Mouse (Mus musculus) left cerebral cortex, adult 9 months (tissue): ENCODE data around the gene Kcne2.

Experiments
- DNase-seq, 2 experiments: peaks; one replicate each; pipeline ENCODE4 v3.0.0; 2022; ENCODE audit warnings: low spot score in 2 of 2

The Kcne2 gene

DNA sequence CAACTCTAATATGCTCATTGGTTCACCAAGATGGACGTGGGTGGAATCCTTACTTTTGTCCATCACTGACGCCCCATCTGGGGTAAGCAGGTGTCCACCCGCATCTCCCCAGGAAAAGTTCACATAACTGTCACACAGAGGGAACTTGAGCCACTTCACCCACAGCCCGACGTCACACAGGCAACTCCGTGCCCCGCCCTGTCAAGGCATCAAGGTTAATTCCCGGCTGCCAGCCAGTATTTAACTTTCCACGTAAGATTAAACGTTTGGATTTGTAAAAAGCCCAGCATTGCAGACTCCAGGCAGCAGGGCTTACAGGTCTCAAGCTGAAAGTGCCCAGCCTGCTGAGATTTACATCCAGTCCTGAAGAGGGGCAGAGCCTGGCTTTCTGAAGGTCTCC is at the start of gene Kcne2:
Gene Kcne2, plus strand, starts transcription at position 289 of the 400 bp plus-strand sequence.
- no peak for DNase-seq

DNA sequence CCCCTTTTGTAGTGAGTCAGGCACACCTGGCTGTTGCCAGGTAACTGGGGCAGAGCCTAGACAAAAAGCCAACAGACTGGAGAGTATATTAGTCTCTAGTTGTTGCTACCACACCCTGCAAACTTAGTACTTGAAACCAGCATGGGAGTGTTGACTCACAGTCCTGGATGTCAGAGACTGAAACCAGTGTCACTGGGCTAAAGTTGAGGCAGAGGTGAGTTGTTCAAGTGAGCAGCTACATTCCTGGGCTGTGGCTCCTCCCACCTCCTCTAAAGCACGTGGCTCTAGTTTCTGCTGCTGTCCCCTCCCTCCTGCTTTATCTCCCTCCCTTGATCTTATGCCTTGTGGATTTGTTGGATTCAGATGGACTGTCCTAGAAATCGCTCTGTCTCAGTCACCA is 46.3 kb upstream of the Kcne2 start:
- DNase-seq: no peak

DNA sequence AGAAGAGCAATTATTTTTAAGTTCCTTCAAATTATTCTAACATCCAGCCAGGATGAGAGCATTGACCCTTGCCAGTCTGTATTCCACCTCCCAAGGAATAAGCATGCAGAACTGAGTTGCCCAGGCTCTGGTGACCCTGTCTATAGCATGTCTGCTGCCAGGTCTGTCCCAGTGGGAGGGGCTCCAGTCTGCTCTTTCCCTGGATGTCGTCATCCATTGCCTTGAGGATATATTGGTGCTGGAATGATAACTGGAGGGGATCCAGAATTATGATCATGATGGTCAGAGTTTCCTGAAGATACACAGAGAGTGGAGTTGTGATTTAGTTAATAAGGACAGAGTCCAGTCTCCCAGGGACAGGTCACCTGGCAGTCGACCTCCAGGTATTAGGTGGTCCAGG is 45.2 kb upstream of the Kcne2 start:
- DNase-seq: no peak

DNA sequence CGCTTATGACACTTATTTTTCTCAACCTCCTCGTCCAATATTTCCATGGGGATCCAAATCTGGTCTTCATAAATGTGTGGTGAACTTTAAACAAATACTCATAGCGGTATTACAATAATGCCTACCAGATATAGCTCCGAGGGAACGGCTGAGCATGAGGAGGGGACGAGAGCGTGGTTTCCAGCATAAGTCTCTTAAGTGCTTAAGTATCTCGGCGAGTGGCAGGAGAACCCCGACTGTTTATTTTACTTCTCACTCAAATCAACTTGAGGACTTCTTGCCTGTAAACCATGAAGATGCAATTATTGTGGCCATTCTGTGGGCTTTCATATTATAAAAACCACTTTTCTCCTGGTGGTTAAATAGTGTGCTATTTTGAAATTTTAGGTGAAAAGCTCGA is 44.5 kb upstream of the Kcne2 start:
- no peak for DNase-seq

DNA sequence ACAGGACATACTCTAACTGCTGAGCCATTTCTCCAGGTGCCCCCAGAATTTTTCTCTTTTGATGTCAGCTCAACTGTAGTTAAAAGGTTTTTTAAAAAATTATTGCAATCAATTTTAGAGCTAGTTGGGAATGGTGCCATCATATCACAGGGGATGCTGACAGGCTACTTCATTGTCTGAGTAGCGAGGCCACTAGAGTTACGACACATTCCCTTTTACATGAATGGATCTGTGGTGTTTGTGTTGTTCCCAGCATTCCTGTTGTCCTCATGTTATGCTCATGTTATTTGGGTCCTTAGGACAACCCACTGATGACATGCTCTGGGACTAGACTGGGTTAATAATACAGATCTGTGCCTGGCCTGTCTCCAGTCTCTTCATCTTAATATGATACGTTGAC is 42.5 kb upstream of the Kcne2 start:
- DNase-seq: no peak

DNA sequence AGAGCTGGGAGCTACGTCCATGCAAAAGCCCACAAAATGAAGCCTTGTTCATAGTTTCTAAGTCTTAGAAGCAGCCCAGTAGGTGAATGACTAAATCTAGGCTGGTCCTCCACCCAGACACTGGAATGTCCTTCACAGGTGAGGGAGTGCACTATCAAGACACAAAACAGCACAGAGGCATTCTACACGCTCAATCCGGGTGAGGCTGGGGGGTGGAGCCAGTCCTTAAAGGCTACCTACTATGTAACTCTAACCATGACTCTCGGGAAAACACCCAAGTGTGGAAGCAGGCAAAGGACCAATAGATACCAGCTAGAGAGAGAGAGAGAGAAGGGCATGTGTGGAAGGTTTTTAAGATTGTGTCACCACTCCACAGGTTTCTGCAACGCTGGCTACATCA is 41.7 kb upstream of the Kcne2 start:
- no peak for DNase-seq

DNA sequence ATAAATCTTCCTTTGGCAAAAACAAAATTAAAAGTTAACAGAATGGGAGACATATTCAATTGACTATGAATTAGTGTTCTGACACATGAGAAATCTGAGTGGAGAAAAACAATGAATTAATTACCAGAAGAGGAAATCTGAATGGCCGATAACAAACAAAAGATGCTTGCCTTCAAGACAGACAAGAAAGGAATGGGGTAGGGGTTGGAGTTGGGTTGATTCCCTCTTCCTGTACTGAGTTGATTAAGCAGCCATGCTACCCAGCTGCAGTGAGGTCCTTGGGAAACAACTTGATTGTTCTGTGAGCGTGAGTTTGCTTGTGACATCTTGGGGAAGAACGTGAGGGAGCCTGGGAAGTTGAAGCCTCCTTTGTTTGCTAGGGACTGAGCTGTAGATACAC is 37.9 kb upstream of the Kcne2 start:
- no peak for DNase-seq

DNA sequence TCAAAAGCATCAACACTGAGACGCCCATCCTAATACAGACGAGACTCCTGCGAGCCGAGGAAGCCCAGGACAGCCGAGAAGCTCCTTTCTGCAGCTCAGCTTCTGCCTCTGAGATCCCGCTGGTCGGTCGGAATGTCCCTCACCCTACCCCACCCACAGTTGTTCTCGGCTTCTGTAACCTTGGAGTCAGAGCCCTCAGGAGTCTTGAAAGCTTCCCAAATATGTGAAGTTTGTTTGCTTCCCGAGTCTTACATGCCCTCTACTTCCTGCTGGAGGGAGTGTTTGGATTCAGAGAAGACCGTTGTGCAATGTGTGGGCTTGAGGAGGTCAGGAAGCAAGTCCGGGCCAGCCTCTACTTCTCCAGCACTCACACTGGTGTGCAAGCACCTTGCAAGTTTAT is 24.3 kb upstream of the Kcne2 start:
- DNase-seq: no peak

DNA sequence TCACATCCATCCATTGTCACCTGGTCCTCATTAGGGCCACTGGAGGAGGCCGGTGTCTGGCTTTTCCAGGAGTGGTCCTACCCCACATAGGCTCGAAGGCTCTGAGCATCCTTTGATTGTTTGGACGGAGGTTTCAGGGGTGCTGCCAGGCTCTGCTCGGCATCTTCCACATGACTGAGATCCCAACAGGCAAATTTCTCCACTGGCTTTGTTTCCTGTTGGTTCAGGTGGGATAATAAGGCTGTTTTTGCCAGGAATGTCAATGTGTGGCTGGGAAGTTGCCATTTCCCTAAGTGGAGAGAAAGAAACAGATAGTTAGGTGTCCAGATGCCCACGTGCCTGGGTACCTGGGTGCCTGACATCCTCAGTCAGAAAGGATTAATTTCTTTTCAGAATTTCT is 17.7 kb upstream of the Kcne2 start:
- no peak for DNase-seq

DNA sequence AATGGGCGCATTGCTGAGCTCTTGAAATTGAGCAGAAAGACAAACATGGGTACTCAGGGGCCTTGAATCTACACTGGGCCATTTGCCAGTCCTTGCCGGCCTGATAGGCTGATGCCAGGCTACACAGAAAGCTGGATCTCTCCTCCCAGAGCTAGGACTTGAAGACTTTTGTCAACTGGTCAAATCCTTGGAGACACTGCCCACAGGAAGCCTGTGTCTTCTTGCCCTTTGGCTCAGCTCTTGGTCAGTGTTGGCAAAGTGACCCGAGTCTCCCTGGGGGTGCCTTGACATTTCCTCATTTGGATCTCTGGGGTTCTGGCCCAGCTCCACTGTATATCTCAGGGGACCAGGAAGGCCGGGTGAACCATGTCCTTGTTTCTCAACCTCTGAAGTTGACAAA is 16.7 kb upstream of the Kcne2 start:
- no peak for DNase-seq

DNA sequence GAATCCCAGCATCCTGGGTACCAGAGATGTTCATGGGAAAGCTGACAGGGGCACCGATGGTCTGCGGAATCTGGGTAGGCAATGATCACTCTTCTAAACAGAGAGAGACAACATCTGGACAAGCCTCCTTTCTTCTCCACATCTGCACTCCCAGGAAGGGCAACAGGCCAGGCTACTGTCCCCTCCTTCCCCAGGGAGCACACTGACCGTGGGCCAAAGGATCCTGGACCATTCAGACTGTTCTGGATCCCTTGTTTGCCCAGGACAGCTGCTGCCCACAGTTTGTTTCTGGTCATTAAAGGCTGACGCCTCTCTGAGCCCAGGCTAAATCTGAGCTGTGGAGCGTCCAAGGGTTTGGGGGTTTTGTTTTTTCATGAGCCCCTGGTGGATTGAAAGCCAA is 9.5 kb upstream of the Kcne2 start:
- DNase-seq: no peak

DNA sequence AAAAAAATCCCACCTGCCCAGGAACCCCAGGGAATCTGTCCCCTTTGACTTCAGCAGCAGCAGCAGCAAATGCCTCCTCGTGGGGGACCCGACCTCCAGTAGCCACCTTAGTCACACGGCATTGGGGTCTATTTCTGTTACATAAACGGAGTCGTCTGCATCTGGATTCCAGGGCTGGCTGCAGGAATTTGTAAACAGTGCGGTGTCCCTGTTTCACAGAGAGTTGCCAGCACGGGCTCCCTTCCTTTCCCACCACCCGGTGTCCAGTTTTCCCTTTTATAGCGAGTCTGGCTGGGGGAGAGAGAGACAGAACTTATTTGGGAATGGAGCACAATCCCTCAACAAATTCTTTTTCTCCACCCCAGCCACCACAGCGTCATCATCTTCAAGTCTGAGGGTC is 7.1 kb upstream of the Kcne2 start:
- DNase-seq: no peak

DNA sequence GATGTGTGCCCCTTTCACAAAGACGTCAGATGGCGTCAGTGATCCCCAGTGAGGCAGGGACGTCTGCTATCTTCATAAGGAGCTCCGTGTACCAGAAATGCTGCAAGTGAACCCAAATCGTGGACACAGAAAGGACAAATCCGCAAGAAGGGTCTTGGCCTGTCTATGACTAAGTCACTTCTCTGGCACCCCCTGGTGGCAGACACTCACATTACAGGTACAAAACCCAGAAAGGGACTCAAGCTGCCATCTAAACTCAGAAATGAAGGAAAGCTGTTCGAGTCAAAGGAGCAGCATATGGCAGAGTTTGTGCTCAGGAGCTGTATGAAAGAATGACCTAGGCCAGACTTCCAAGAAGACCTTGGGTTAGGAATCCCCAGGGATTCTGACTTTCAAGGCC is 5.6 kb upstream of the Kcne2 start:
- DNase-seq: peak in 1 of 2 experiments; percentile 92

DNA sequence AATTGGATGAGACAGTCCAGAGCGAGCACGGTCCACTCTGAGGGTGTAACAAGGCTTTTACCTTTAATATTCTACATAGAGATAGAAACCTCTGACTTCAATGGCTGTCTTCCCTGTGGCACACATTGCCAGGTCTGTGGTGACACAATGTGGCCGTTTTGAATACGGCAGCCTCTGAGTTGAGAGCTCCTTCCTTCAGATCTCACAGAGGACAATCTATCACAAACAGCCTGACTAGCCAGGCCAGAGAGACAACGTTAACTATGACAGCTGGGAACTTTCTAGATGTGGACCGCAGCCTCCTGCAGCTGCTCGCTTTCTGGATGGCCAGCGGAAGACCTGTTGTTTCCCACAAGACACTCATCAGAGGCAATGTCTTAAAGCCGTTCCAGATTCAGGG is 3.4 kb upstream of the Kcne2 start:
- DNase-seq: no peak

DNA sequence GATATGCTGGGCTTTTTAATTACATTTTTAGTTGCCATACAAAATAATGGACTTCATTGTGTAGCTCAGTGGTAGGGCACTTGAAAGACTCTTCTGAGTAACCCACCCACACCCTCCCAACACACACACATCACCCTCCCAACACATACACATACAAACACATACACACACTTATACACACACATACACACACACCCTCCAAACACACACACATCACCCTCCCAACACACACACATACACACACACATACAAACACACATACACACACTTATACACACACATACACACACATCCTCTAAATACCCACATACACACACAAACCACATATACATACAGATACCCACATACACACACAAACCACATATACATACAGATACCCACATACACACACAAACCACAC is 2.1 kb upstream of the Kcne2 start:
- no peak for DNase-seq

DNA sequence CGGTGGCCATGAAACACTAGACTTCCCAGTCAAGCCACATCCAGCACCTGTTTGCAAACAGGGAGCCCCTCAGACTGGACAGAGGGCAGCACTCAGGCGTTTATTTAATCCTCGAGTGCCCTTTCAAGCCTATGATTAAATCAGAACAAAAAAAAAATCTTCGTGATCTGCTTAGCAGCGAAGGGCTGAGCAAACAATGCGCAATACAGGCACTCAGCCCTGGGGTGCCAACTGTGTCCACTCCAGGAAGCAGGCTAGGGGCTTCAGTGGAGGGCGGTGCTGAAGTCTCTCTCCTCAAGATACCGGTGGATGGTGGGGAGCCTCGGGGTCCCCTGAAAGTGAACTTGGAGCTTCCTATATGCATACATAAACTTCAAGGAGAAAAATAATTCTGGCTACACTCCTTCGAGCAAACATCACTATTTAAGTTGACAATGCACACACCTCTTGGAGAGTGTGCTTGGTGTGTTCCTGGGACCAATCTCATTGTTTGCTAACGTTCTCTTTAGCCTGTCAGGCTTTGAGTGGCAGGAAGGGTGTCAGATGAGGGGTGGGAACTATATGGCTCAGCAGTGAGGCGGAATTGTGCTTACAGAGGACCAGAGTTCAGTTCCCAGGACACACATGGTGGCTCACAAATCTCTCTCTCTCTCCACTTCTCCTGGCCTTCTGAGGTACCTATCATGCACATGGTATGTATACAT is 2.2 kb downstream of the Kcne2 start:
- no peak for DNase-seq

DNA sequence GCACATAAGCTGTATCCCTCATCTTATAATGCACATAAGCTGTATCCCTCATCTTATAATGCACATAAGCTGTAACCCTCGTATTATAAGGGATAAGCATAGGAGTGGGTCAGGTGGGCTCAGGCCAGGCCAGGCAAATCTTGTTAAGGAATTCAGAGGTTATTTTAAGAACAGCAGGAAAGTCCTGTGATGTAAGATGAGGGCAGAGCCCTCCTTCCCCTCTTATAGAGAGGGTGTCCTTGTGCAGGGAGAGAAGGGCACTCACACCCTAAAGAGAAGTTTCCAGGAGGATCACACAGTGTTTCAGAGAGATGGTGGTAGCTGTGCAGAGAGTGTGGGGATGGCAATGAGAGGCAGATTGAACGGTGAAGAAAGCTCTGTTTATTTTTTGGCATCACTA is 3.1 kb downstream of the Kcne2 start:
- DNase-seq: no peak

DNA sequence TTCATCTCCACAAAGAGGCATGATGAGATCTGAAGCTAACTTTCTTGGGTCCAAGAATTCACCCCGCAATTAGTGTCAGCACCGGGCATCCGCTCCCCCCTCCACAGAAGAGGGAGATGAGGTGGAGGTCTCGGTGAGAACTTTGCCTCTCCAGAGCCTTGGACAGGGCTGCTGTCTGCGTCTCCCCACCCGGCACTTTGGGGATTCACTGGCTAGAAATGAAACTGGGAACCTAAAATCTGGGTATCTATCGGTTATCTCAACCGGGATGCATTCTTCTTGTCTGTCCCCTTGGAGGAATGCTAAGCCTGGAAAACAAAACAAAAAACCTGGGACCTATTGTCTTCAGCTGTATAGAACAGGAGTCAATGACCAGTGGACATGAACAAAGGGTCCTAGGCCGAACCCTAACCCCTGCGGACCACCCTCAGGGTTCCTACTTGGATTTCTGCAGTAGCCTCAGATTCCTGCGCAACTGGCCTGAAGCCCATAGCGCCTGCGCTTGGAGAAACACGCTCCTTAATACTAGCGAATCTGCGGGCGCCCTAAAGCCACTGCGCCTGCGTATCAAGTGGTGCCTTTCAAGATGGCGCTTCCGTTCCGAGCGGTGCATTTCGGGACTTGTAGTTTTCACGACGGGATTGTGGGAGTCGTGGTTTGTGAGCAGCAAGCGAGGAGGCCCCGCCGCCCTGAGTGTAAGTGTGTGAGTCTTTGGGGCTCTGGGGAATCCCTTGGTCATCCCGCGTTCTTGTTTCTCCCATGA is 8.6 kb downstream of the Kcne2 start, which contains the start of gene Smim11:
Gene Smim11, plus strand, starts transcription at position 638 of the 763 bp plus-strand sequence.
- peak; percentile 88 to 96 for DNase-seq

DNA sequence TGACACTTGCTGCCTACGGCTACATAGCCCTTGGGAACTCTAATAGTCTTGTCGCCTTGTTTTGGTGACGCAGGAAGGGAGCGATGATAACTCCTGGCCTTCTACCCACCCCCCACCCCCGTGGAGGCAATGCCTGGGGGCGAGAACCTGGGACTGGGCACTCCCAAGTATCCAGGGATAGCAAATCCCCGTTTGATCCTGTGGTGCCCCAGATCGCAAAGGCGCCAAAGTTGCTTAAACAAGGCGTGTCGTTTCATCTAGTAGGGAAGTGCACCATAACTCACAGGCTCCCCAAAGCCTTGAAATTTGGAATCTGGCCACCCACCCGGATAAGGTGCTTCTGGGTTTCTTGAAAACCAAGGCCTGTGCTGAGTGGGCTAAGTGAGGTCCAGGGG is 9.2 kb downstream of the Kcne2 start:
- no peak for DNase-seq

DNA sequence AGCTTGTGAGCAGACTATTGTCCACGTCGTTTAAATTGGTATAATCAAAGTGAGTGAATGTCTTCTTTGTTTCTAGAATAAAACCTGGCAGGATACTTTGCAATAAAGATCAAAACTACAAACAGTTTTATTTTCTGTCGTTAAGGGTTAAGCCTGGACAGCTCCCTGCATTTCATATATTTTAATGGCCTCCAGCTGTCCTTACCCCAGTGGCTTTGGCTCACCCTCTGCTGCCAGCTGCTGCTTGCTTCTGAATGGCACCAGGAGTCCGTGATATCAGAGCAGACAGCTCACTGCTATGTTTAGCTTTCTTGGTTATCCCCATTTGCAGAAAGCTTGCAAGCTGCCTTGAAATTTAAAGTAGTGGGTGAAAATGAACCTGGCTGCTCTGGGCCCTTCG is 9.8 kb downstream of the Kcne2 start:
- DNase-seq: no peak

DNA sequence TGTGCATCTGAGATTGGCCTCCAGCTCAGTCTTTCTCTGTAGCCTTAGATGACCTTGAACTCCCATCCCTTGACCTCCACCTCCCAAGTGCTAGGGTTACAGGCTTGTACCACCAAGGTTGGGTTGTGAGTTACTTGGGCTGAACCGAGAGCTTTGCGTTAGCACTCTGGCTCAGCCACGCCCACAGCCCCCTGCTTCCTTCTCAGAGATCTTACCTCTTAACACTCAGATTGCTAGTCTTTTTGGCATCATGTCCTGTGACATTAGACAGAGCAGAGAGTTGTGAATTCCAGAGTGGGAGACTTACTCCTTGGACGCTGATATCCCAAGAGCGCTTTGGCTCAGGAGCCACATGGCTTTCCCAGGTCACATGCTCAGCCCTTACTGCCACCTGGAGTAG is 10.3 kb downstream of the Kcne2 start:
- no peak for DNase-seq

DNA sequence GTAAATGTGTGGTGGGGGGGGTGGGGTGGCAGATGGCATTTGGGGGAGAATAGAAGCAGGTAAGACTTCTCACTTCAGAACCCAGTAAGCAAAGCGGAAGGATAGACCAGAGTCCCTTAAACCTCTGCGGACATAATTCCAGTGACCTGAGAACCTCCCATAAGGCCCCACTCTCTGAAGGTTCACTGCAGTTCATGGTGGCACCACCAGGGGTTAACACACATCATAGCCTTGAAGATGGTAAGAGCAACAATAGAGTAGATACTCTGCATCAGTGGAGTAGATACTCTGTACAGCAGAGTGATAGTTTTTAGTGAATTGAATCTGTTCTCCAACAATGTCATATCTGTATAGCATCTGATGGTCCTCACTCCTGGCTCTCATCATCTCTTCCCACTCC is 13.3 kb downstream of the Kcne2 start:
- no peak for DNase-seq

DNA sequence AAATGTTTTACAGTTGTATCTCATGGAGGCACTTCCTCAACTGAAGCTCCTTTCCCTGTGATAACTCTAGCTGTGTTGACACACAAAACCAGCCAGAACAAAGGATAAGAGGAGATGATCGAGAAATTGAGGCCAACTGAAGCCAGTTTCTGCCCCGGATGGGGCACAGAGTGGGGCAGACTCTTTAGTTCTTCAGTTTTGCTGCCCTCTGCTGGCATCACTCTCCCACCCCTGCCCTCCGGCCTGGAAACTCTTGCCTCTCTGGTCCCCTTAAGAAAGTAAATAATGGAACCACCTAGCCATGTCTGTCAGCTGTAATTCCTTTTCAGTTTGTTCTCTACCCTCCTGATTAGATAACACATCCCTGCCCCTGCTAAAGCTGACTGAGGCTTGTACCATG is 15.8 kb downstream of the Kcne2 start:
- no peak for DNase-seq

DNA sequence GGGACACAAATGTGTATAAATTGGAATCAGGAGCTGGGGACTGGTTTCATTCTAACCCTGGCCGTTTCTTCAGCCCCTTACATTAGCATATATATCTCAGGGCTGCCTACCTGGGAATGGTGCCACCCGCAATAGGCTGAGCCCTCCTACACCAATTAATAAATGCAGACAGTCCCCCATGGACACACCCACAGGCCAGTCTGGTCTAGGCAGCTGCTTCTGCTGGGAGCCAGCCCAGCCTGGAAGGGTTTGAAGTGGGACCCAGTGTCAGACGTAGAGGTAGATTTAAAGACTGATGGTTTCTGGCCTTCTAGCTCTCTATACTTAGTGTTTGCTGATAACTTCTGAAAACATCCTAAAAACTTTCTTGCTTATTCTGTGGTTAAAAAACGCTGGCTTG is 16.9 kb downstream of the Kcne2 start:
- DNase-seq: no peak
